Mouse (Mus musculus): ENCODE results near the gene Hist2h2ac. TPM values are rescaled to one million over a fixed set of nuclear protein-coding genes. Genes with fewer than 3 reads are reported as not detected.

Gene Hist2h2ac
- polyA plus RNA-seq, 1 experiment from 2014 or later, result 2.3 TPM

- Histone ChIP-seq H3K9ac (peak overlapping the region; percentile 66), H3K36me3 (replicated peaks; ENCODE audit: control insufficient read depth, insufficient read depth) (no peaks in the 10 kb centered on the region), H3K27ac (peak overlapping the region; percentile 97), H3K4me2 (replicated peaks) (peak overlapping the region; percentile 77), H3K4me1 (replicated peaks; ENCODE audit: control insufficient read depth, insufficient read depth, low read length) (peaks cover 20% of the 10 kb centered on the region), H3K27me3 (ENCODE audit: control insufficient read depth, insufficient read depth, low read length) (no peaks in the 10 kb centered on the region), H3K4me3 (replicated peaks; ENCODE audit: low read length) (peak overlapping the region; percentile 52), H3K9me3 (ENCODE audit: control insufficient read depth, low read length) (no peaks in the 10 kb centered on the region)
- DNase-seq (ENCODE audit: low spot score) (no peak), ATAC-seq (ENCODE audit: low FRiP score) (peak; percentile 38)
- 4% methylated on average over 27 of the region's 27 CpGs for WGBS
These were observed 43.1 kb upstream of the Hist2h2ac start for GRCm38 (mm10) chr3:96263558-96264403.

GRCm38 (mm10) chr3:96262979-96263550 lies 42.4 kb upstream of the Hist2h2ac start, which contains the start of gene Hist2h4:
Gene Hist2h4, minus strand, starts transcription at chr3:96263311.
- H3K4me3 ChIP-seq (replicated peaks; ENCODE audit: low read length), result peak within 1 kb of the TSS; percentile 52
- WGBS, result under 1% methylated on average over 37 of the region's 40 CpGs

GRCm38 (mm10) chr3:96262216-96262875 lies 41.7 kb upstream of the Hist2h2ac start:
- no peaks in the 10 kb centered on the region for H3K9me3 ChIP-seq (ENCODE audit: control insufficient read depth, low read length)
- DNase-seq (ENCODE audit: low spot score), result peak; percentile 74

More at GRCm38 (mm10) chr3:96262979-96263550, 42.4 kb upstream of the Hist2h2ac start, which contains the start of gene Hist2h4:
- no peaks in the 10 kb centered on the region for H3K36me3 ChIP-seq (replicated peaks; ENCODE audit: control insufficient read depth, insufficient read depth)
- H3K9ac ChIP-seq, result peak within 1 kb of the TSS; percentile 71
- DNase-seq (ENCODE audit: low spot score), result peak; percentile 97
- H3K27ac ChIP-seq, result peak within 1 kb of the TSS; percentile 97
- H3K4me1 ChIP-seq (replicated peaks; ENCODE audit: control insufficient read depth, insufficient read depth, low read length), result peaks cover 19% of the 10 kb centered on the region
- H3K4me2 ChIP-seq (replicated peaks), result peak within 1 kb of the TSS; percentile 77
- no peaks in the 10 kb centered on the region for H3K27me3 ChIP-seq (ENCODE audit: control insufficient read depth, insufficient read depth, low read length)
- no peaks in the 10 kb centered on the region for H3K9me3 ChIP-seq (ENCODE audit: control insufficient read depth, low read length)
- peak; percentile 86 for ATAC-seq (ENCODE audit: low FRiP score)

GRCm38 (mm10) chr3:96261623-96262022 lies 40.9 kb upstream of the Hist2h2ac start:
- Histone ChIP-seq H3K4me3 (replicated peaks; ENCODE audit: low read length) (peak overlapping the region; percentile 52), H3K27me3 (ENCODE audit: control insufficient read depth, insufficient read depth, low read length) (no peaks in the 10 kb centered on the region), H3K4me1 (replicated peaks; ENCODE audit: control insufficient read depth, insufficient read depth, low read length) (peaks cover 16% of the 10 kb centered on the region), H3K36me3 (replicated peaks; ENCODE audit: control insufficient read depth, insufficient read depth) (no peaks in the 10 kb centered on the region), H3K9ac (peak overlapping the region; percentile 71), H3K27ac (peak overlapping the region; percentile 97), H3K9me3 (ENCODE audit: control insufficient read depth, low read length) (no peaks in the 10 kb centered on the region), H3K4me2 (replicated peaks) (peak overlapping the region; percentile 77)
- DNase-seq (ENCODE audit: low spot score) (no peak), ATAC-seq (ENCODE audit: low FRiP score) (no peak)
- WGBS, result 55% methylated on average over 3 of the region's 3 CpGs

More at GRCm38 (mm10) chr3:96262216-96262875, 41.7 kb upstream of the Hist2h2ac start:
- no peaks in the 10 kb centered on the region for H3K27me3 ChIP-seq (ENCODE audit: control insufficient read depth, insufficient read depth, low read length)
- H3K27ac ChIP-seq, result peak overlapping the region; percentile 97
- peak overlapping the region; percentile 71 for H3K9ac ChIP-seq
- H3K36me3 ChIP-seq (replicated peaks; ENCODE audit: control insufficient read depth, insufficient read depth), result no peaks in the 10 kb centered on the region
- peak overlapping the region; percentile 77 for H3K4me2 ChIP-seq (replicated peaks)
- ATAC-seq (ENCODE audit: low FRiP score), result peak; percentile 80
- WGBS, result under 1% methylated on average over 19 of the region's 19 CpGs
- H3K4me3 ChIP-seq (replicated peaks; ENCODE audit: low read length), result peak overlapping the region; percentile 52
- peaks cover 16% of the 10 kb centered on the region for H3K4me1 ChIP-seq (replicated peaks; ENCODE audit: control insufficient read depth, insufficient read depth, low read length)

GRCm38 (mm10) chr3:96260220-96260619 lies 39.5 kb upstream of the Hist2h2ac start:
- ATAC-seq (ENCODE audit: low FRiP score), result no peak
- 92% methylated on average over 5 of the region's 5 CpGs for WGBS

GRCm38 (mm10) chr3:96257190-96257589 lies 36.5 kb upstream of the Hist2h2ac start:
- ATAC-seq (ENCODE audit: low FRiP score), result no peak

More at GRCm38 (mm10) chr3:96260220-96260619, 39.5 kb upstream of the Hist2h2ac start:
- Histone ChIP-seq H3K36me3 (replicated peaks; ENCODE audit: control insufficient read depth, insufficient read depth) (no peaks in the 10 kb centered on the region), H3K4me1 (replicated peaks; ENCODE audit: control insufficient read depth, insufficient read depth, low read length) (peaks cover 16% of the 10 kb centered on the region), H3K4me2 (replicated peaks) (no peak overlapping the region), H3K4me3 (replicated peaks; ENCODE audit: low read length) (no peak overlapping the region), H3K27me3 (ENCODE audit: control insufficient read depth, insufficient read depth, low read length) (no peaks in the 10 kb centered on the region), H3K9ac (no peak overlapping the region), H3K27ac (no peak overlapping the region), H3K9me3 (ENCODE audit: control insufficient read depth, low read length) (no peaks in the 10 kb centered on the region)
- no peak for DNase-seq (ENCODE audit: low spot score)

GRCm38 (mm10) chr3:96255926-96256593 lies 35.4 kb upstream of the Hist2h2ac start:
- Histone ChIP-seq H3K36me3 (replicated peaks; ENCODE audit: control insufficient read depth, insufficient read depth) (no peaks in the 10 kb centered on the region), H3K27ac (no peak overlapping the region), H3K4me3 (replicated peaks; ENCODE audit: low read length) (no peak overlapping the region), H3K9me3 (ENCODE audit: control insufficient read depth, low read length) (no peaks in the 10 kb centered on the region), H3K4me1 (replicated peaks; ENCODE audit: control insufficient read depth, insufficient read depth, low read length) (no peaks in the 10 kb centered on the region), H3K27me3 (ENCODE audit: control insufficient read depth, insufficient read depth, low read length) (no peaks in the 10 kb centered on the region), H3K9ac (no peak overlapping the region), H3K4me2 (replicated peaks) (no peak overlapping the region)
- 87% methylated on average over 5 of the region's 5 CpGs for WGBS
- DNase-seq (ENCODE audit: low spot score) (no peak), ATAC-seq (ENCODE audit: low FRiP score) (no peak)

More at GRCm38 (mm10) chr3:96257190-96257589, 36.5 kb upstream of the Hist2h2ac start:
- no peaks in the 10 kb centered on the region for H3K27me3 ChIP-seq (ENCODE audit: control insufficient read depth, insufficient read depth, low read length)
- no peak overlapping the region for H3K4me2 ChIP-seq (replicated peaks)
- 90% methylated on average over 3 of the region's 3 CpGs for WGBS
- no peak overlapping the region for H3K27ac ChIP-seq
- H3K9ac ChIP-seq, result no peak overlapping the region
- H3K36me3 ChIP-seq (replicated peaks; ENCODE audit: control insufficient read depth, insufficient read depth), result no peaks in the 10 kb centered on the region
- no peak for DNase-seq (ENCODE audit: low spot score)
- H3K4me3 ChIP-seq (replicated peaks; ENCODE audit: low read length), result no peak overlapping the region
- peaks cover 7% of the 10 kb centered on the region; the same call in 1 of the 2 replicates for H3K4me1 ChIP-seq (replicated peaks; ENCODE audit: control insufficient read depth, insufficient read depth, low read length)
- H3K9me3 ChIP-seq (ENCODE audit: control insufficient read depth, low read length), result no peaks in the 10 kb centered on the region

GRCm38 (mm10) chr3:96254683-96255355 lies 34.1 kb upstream of the Hist2h2ac start:
- no peak overlapping the region for H3K27ac ChIP-seq
- 52% methylated on average over 10 of the region's 10 CpGs for WGBS
- H3K36me3 ChIP-seq (replicated peaks; ENCODE audit: control insufficient read depth, insufficient read depth), result no peaks in the 10 kb centered on the region
- no peak for DNase-seq (ENCODE audit: low spot score)
- H3K4me2 ChIP-seq (replicated peaks), result no peak overlapping the region
- no peak overlapping the region for H3K4me3 ChIP-seq (replicated peaks; ENCODE audit: low read length)
- no peaks in the 10 kb centered on the region for H3K9me3 ChIP-seq (ENCODE audit: control insufficient read depth, low read length)
- no peaks in the 10 kb centered on the region for H3K4me1 ChIP-seq (replicated peaks; ENCODE audit: control insufficient read depth, insufficient read depth, low read length)
- H3K27me3 ChIP-seq (ENCODE audit: control insufficient read depth, insufficient read depth, low read length), result no peaks in the 10 kb centered on the region
- 0 out of 2 replicates have a peak overlapping the region, but pooled peaks have one; percentile 11 for H3K9ac ChIP-seq
- ATAC-seq (ENCODE audit: low FRiP score), result no peak
